Mouse (Mus musculus) heart, embryonic 14.5 days (tissue): Measurements from ENCODE around the gene Atp5e. TPM values are rescaled to one million over a fixed set of nuclear protein-coding genes. Genes with fewer than 3 reads are reported as not detected.

Experiments used
- ATAC-seq: fragments of 200-750 bp; cut with Nextera tagmentation; 2 replicates; pipeline ENCODE4 v1.8.0; 2017; ENCODE audit warnings: low read depth, moderate TSS enrichment; ENCODE audit not compliant: insufficient number of reproducible peaks, insufficient read depth, low FRiP score
- H3K27ac ChIP-seq, 2 experiments: fragments of 200-500 bp in 1 of 2; fragments of 300-500 bp in 1 of 2; sonication (generic) in 1 of 2; replicated peaks in 1 of 2; 2 replicates each; pipeline ENCODE4 v1.5.1; 2012 to 2014; ENCODE audit warnings: low read depth in 2 of 2, low read length in 2 of 2, control low read depth in 1 of 2, mild to moderate bottlenecking in 1 of 2, mixed read lengths in 1 of 2; ENCODE audit not compliant: control insufficient read depth in 1 of 2, insufficient read depth in 1 of 2
- H3K27me3 ChIP-seq: fragments of 300-500 bp; sonication (generic); 2 replicates; pipeline ENCODE4 v1.6.1; 2014; ENCODE audit warnings: mild to moderate bottlenecking, low read length, control low read depth; ENCODE audit not compliant: control insufficient read depth, insufficient read depth
- H3K36me3 ChIP-seq: fragments of 300-500 bp; sonication (generic); 2 replicates; pipeline ENCODE4 v1.6.1; 2014; ENCODE audit warnings: mild to moderate bottlenecking, control low read depth, low read length, mixed read lengths; ENCODE audit not compliant: control insufficient read depth, insufficient read depth
- H3K4me1 ChIP-seq, 2 experiments: fragments of 200-500 bp in 1 of 2; fragments of 300-500 bp in 1 of 2; sonication (generic) in 1 of 2; 2 replicates each; pipeline ENCODE4 v1.6.1; 2012 to 2014; ENCODE audit warnings: low read length in 2 of 2, control low read depth in 1 of 2, mixed read lengths in 1 of 2; ENCODE audit not compliant: control insufficient read depth in 2 of 2, insufficient read depth in 2 of 2
- H3K4me2 ChIP-seq: fragments of 300-500 bp; sonication (generic); 2 replicates; pipeline ENCODE4 v1.6.1; 2014; ENCODE audit warnings: mild to moderate bottlenecking, low read length
- H3K4me3 ChIP-seq, 2 experiments: fragments of 200-500 bp in 1 of 2; fragments of 300-500 bp in 1 of 2; sonication (generic) in 1 of 2; 2 replicates each; pipeline ENCODE4 v1.5.1; 2012 to 2014; ENCODE audit warnings: low read length in 2 of 2, mild to moderate bottlenecking in 2 of 2, control low read depth in 1 of 2, low read depth in 1 of 2, moderate library complexity in 1 of 2; ENCODE audit not compliant: control insufficient read depth in 1 of 2, insufficient read depth in 1 of 2
- H3K9ac ChIP-seq: fragments of 300-500 bp; sonication (generic); 2 replicates; pipeline ENCODE4 v1.6.1; 2014; ENCODE audit warnings: mild to moderate bottlenecking, low read length
- H3K9me3 ChIP-seq: fragments of 300-500 bp; sonication (generic); 2 replicates; pipeline ENCODE4 v1.6.1; 2016; ENCODE audit warnings: low read length, control low read depth; ENCODE audit not compliant: control insufficient read depth
- whole genome bisulfite sequencing: fragments of 180-500 bp; shearing (Covaris S2); extraction: QIAGEN DNeasy Blood & Tissue Kit; methylation state at CpG from one replicate; pipeline ENCODE4 v1.1.7; 2014; 5-methylcytosine and 5-hydroxymethylcytosine counted together
- polyA plus RNA-seq: library from polyadenylated mRNA; unstranded; fragments of >200 nt; fragmentation: Nextera tagmentation; extraction: Ambion mirVana; gene quantifications from 2 replicates; pipeline ENCODE4 v1.2.1, GENCODE M21; 2014

The Atp5e gene
- polyA plus RNA-seq, 1 experiment from 2014 or later = 1,420 TPM

DNA sequence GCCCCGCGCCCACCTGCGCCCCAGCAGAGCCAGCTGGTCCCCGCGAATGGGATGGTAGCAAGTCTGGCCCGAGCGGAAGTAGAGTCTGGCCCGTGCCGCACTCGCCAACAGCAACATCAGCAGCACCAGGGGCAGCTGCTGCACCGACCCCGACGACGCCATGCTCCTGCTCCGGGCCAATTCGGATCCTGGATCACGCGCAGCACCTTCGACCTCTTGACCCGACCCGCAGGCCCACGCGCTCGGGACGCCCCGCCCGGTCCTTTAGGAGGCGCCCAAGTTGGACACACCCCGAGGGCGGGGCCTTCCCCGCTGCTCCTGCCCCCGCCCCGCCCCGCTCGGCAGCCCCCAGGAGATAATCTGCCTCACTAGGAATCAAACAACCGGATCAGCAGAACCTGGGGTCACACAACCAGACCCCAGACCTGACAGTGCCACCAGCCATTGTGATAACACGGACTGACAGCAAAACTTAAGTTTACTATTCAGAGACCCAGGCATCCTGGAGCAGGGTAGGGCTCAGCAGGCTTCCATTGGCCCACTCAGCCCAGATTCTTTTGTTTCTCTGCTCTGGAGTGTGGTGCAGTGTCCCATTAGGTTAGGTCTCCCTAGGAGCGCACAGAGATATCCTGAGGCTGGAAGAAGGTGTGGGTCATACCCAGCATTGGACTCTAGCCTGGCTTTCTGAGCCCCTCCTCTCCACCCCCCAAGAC lies 25.0 kb downstream of the Atp5e start, which contains the start of gene Ctsz:
Gene Ctsz (minus strand): TSS at position 303 of the 713 bp plus-strand sequence.
- under 1% methylated on average over 38 of the region's 38 CpGs for WGBS
- peak within 1 kb of the TSS; percentile 91 for H3K4me2 ChIP-seq
- no peak within 1 kb of the TSS; a peak in 1 of 4 replicates for H3K27ac ChIP-seq
- H3K9ac ChIP-seq = peak within 1 kb of the TSS; percentile 77
- H3K9me3 ChIP-seq = no peaks in the 10 kb centered on the region
- H3K4me1 ChIP-seq = peaks cover 19 to 28% of the 10 kb centered on the region in 2 experiments
- no peaks in the 10 kb centered on the region for H3K27me3 ChIP-seq
- peak within 1 kb of the TSS; percentile 67 to 80 for H3K4me3 ChIP-seq
- peak; percentile 45; the same call in 1 of the 2 replicates for ATAC-seq
- H3K36me3 ChIP-seq = peaks cover 8% of the 10 kb centered on the region; the same call in 1 of the 2 replicates

DNA sequence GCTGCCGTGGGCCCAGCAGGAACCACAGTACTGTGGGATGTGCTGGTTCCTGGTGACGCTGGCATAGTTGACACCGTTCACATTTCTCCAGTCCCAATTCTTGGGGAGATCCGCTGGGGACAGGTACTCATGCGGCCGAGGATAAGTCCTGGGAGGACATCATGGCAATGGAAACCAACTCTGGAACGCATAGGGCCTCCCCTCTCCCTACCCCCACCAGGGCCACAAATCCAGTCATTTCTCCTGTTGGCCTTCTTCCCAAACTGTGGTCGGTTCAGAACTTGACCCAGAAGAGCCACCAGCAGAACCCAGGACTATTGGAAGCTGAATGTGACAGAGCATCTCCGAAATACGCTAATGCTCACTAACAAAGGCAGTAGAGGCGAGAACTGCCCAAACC lies 25.7 kb downstream of the Atp5e start:
- ATAC-seq = no peak
- 68% methylated on average over 11 of the region's 11 CpGs for WGBS
- H3K9ac ChIP-seq = peak overlapping the region; percentile 77
- H3K27me3 ChIP-seq = no peaks in the 10 kb centered on the region
- H3K4me2 ChIP-seq = peak overlapping the region; percentile 91
- H3K36me3 ChIP-seq = peaks cover 13% of the 10 kb centered on the region; the same call in 1 of the 2 replicates
- H3K4me1 ChIP-seq = peaks cover 17 to 26% of the 10 kb centered on the region in 2 experiments
- peak overlapping the region; percentile 67 to 80 for H3K4me3 ChIP-seq
- H3K27ac ChIP-seq = no peak overlapping the region
- H3K9me3 ChIP-seq = no peaks in the 10 kb centered on the region

DNA sequence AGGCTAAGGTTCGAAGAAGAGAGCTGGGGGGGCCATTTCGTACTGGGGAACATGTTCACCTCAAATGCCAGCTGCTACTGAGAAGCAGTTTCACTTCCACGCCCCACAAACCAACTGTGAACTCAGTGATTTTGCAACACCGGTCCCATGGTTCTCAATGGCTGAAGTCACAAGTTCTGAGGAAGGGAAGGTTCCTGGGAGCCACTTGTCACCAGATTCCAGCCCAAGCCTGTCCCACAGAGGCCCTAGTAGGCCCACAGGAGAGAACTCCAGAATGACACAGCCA lies 26.3 kb downstream of the Atp5e start:
- 98% methylated on average over 4 of the region's 4 CpGs for WGBS
- no peaks in the 10 kb centered on the region for H3K27me3 ChIP-seq
- H3K9me3 ChIP-seq = no peaks in the 10 kb centered on the region
- H3K27ac ChIP-seq = no peak overlapping the region
- no peak overlapping the region for H3K9ac ChIP-seq
- peaks cover 18% of the 10 kb centered on the region for H3K36me3 ChIP-seq
- peaks cover 14 to 21% of the 10 kb centered on the region in 2 experiments for H3K4me1 ChIP-seq
- ATAC-seq = no peak
- H3K4me3 ChIP-seq = no peak overlapping the region
- peak overlapping the region; percentile 91 for H3K4me2 ChIP-seq

DNA sequence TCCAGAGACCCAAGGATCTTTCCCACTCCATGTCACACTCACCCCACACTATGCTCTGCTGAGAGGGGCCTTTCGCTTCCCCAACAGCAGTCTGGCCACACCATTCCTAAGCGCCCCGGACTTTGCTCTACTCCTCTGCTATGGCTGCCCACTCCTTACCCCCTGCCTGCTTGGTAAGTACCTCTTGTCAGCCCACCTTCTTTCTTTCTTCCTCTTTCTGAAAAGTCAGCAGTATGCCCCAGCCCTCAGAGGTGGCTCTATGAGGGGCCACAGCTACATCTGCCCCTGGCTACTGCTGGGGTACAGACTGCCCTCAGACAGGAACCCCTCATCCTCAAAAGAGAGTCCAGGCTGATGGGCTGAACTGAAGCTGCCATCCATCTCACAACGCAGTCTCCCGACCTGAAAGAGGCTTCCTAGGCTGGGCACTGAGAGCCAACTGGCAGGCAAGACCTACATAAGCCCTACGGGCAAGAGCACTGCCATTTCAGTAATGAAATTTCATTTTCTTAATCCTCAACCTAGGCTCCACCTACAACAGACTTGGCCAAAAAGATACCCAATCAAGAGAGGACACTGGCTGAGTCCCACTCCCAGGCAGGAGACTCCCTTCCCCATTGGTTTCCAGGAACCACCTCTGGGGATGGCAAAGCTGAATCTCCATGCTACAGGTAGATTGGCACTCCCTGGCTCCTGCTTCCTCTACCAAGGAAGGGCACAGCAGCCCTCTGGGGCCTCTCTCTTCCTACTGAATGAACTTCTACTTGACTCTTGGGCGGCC lies 26.8 kb downstream of the Atp5e start:
- no peaks in the 10 kb centered on the region for H3K9me3 ChIP-seq
- no peak overlapping the region for H3K4me3 ChIP-seq
- H3K4me2 ChIP-seq = 0 out of 2 replicates have a peak overlapping the region, but pooled peaks have one; percentile 12
- no peak overlapping the region for H3K9ac ChIP-seq
- H3K27me3 ChIP-seq = no peaks in the 10 kb centered on the region
- peaks cover 10 to 17% of the 10 kb centered on the region in 2 experiments for H3K4me1 ChIP-seq
- no peak overlapping the region for H3K27ac ChIP-seq
- WGBS = 95% methylated on average over 7 of the region's 7 CpGs
- ATAC-seq = no peak
- peaks cover 23% of the 10 kb centered on the region for H3K36me3 ChIP-seq

DNA sequence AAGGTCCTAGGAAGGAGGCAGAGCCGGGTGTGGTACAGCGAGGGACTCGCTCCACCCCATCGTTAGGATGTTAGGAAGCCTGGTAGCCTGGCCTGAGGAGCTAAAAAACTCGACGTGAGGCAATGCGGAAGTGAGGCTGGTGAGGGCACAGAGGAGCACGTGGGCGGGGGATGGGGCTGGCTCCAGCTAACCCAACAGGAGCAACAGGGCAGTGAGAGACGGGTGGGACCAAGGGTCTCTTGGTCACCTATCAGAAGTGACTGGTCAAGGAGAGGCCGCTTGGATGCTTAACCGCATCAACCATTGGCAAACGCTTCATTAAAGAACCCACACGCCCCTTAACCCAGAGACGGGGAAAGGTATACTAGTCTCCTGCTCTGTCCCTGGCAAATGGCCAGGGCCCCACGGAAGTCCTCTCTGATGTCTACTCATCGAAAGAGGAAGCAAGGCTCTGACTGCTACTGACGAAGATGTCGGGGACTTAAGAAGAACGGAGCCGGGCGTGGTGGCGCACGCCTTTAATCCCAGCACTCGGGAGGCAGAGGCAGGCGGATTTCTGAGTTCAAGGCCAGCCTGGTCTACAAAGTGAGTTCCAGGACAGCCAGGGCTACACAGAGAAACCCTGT lies 27.7 kb downstream of the Atp5e start:
- Histone ChIP-seq H3K27ac (no peak overlapping the region), H3K9me3 (no peaks in the 10 kb centered on the region), H3K27me3 (no peaks in the 10 kb centered on the region), H3K9ac (no peak overlapping the region), H3K36me3 (peaks cover 29% of the 10 kb centered on the region), H3K4me1 (peaks cover 10 to 17% of the 10 kb centered on the region in 2 experiments), H3K4me3 (no peak overlapping the region), H3K4me2 (no peak overlapping the region)
- ATAC-seq = no peak
- WGBS = 88% methylated on average over 26 of the region's 26 CpGs

DNA sequence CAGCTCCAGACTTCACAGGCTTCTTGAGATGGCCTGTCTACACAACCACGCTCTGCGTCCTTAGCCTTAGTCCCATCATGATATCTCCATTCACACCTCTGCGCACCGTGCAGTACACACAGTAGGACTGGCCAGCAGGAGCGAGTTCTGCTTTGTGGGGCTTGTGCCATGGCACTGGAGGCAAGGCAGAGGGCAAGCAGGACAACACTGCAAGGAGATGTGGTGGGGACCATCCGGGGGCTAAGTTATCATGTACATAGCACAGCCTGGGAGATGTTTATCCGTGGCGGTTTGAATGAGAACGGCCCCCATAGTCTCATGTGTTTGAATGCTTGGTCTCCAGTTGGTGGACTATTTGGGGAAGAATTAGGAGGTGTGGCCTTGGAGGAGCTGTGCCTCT lies 29.0 kb downstream of the Atp5e start:
- 97% methylated on average over 9 of the region's 9 CpGs for WGBS
- ATAC-seq = no peak

DNA sequence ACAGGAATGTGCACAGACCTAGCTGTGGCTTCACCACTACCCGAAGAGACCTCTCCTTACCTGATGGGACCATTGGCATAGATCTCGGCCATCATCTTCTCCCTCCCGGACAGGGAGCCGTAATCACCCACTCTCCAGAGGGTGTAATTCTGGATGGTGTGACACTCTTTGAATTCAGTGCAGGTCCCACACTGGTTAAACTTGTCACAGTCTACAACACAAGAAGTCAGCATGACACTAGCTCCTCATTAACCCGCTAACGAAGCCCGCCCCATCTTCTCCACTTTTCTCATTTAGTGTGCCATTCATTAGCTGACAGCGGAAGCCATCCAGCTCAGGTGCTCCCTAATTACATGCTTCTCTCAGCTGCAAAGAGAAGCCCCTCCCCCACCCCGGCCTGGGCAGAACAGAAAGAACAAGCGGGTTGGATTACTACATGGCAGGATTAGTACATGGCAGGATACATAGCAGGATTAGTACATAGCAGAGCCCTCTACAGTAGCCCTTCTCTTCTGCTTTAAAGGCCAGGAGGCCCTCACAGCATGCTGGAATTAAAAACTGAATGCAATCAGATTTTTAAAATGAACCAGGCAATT lies 34.8 kb downstream of the Atp5e start:
- peaks cover 79% of the 10 kb centered on the region for H3K36me3 ChIP-seq
- H3K27me3 ChIP-seq = no peaks in the 10 kb centered on the region
- H3K9ac ChIP-seq = no peak overlapping the region
- no peak for ATAC-seq
- H3K9me3 ChIP-seq = no peaks in the 10 kb centered on the region
- no peak overlapping the region for H3K4me3 ChIP-seq
- no peak overlapping the region for H3K27ac ChIP-seq
- H3K4me2 ChIP-seq = no peak overlapping the region
- 91% methylated on average over 10 of the region's 10 CpGs for WGBS
- no peaks in the 10 kb centered on the region for H3K4me1 ChIP-seq

More for the DNA sequence above, 29.0 kb downstream of the Atp5e start:
- H3K4me1 ChIP-seq = peaks cover 10 to 17% of the 10 kb centered on the region in 2 experiments
- no peak overlapping the region for H3K4me2 ChIP-seq
- H3K36me3 ChIP-seq = peaks cover 32% of the 10 kb centered on the region
- H3K9ac ChIP-seq = no peak overlapping the region
- H3K27me3 ChIP-seq = no peaks in the 10 kb centered on the region
- no peak overlapping the region for H3K27ac ChIP-seq
- no peaks in the 10 kb centered on the region for H3K9me3 ChIP-seq
- H3K4me3 ChIP-seq = no peak overlapping the region
